Mouse (Mus musculus): ENCODE measurements around the gene Dgkq.

The Dgkq gene

GRCm38 (mm10) chr5:108668977-108669936 is at the start of gene Dgkq:
TSS of gene Dgkq (minus strand) at chr5:108669672.
- CTCF ChIA-PET, result interaction anchor here (0.6 kb wide), 1 partner anchor 25 kb away, joined by 3 read pairs; no protein-coding TSS in a partner anchor

- CTCF ChIA-PET, result no interaction called here
These were observed 48.6 kb upstream of the Dgkq start for GRCm38 (mm10) chr5:108718051-108718450.

- CTCF ChIA-PET, result interaction anchor here (1.2 kb wide), 1 partner anchor 11 kb away, joined by 3 read pairs; no protein-coding TSS in a partner anchor
These were observed 46.5 kb upstream of the Dgkq start for GRCm38 (mm10) chr5:108715974-108716373.

GRCm38 (mm10) chr5:108714149-108714548 is 44.7 kb upstream of the Dgkq start:
- CTCF ChIA-PET, result no interaction called here

GRCm38 (mm10) chr5:108713691-108714090 is 44.2 kb upstream of the Dgkq start:
- CTCF ChIA-PET, result no interaction called here

- CTCF ChIA-PET, result no interaction called here
These were observed 43.6 kb upstream of the Dgkq start for GRCm38 (mm10) chr5:108713096-108713495.

- CTCF ChIA-PET, result no interaction called here
These were observed 42.5 kb upstream of the Dgkq start for GRCm38 (mm10) chr5:108711968-108712367.

GRCm38 (mm10) chr5:108708981-108709731 is 39.7 kb upstream of the Dgkq start:
- CTCF ChIA-PET, result no interaction called here

- CTCF ChIA-PET, result no interaction called here
These were observed 38.9 kb upstream of the Dgkq start for GRCm38 (mm10) chr5:108708419-108708818.

- CTCF ChIA-PET, result no interaction called here
These were observed 38.3 kb upstream of the Dgkq start for GRCm38 (mm10) chr5:108707758-108708157.

GRCm38 (mm10) chr5:108703754-108704626 is 34.5 kb upstream of the Dgkq start:
- CTCF ChIA-PET, result no interaction called here

GRCm38 (mm10) chr5:108701341-108702021 is 32.0 kb upstream of the Dgkq start:
- CTCF ChIA-PET, result no interaction called here

GRCm38 (mm10) chr5:108700346-108700745 is 30.9 kb upstream of the Dgkq start:
- CTCF ChIA-PET, result no interaction called here

GRCm38 (mm10) chr5:108697341-108697753 is 27.9 kb upstream of the Dgkq start:
- CTCF ChIA-PET, result no interaction called here

GRCm38 (mm10) chr5:108696542-108696941 is 27.1 kb upstream of the Dgkq start:
- CTCF ChIA-PET, result interaction anchor here (0.6 kb wide), 1 partner anchor 15 kb away, joined by 7 read pairs; no protein-coding TSS in a partner anchor

GRCm38 (mm10) chr5:108695861-108696260 is 26.4 kb upstream of the Dgkq start:
- CTCF ChIA-PET, result no interaction called here

- CTCF ChIA-PET, result interaction anchor here (0.5 kb wide), 1 partner anchor 25 kb away, joined by 3 read pairs; no protein-coding TSS in a partner anchor
These were observed 25.1 kb upstream of the Dgkq start for GRCm38 (mm10) chr5:108694352-108695261.

- CTCF ChIA-PET, result interaction anchor here (0.5 kb wide), 1 partner anchor 24 kb away, joined by 3 read pairs; no protein-coding TSS in a partner anchor
These were observed 24.4 kb upstream of the Dgkq start for GRCm38 (mm10) chr5:108693872-108694288.

- CTCF ChIA-PET, result no interaction called here
These were observed 22.8 kb upstream of the Dgkq start, which contains the start of gene Fgfrl1 for GRCm38 (mm10) chr5:108692271-108692670. TSS of gene Fgfrl1 (plus strand) at chr5:108692382.

- CTCF ChIA-PET, result no interaction called here
These were observed 21.7 kb upstream of the Dgkq start for GRCm38 (mm10) chr5:108691152-108691551.

Data from spleen, embryonic (tissue).